Mouse (Mus musculus): ENCODE measurements around the gene Galnt9. TPM values are rescaled to one million over a fixed set of nuclear protein-coding genes. Genes with fewer than 3 reads are reported as not detected.

Galnt9 gene
- polyA plus RNA-seq, 1 experiment from 2014 or later, result 0.05 TPM

- H3K9ac ChIP-seq, result no peak overlapping the region
- no peak overlapping the region for H3K4me2 ChIP-seq
- no peak for ATAC-seq (replicated peaks; ENCODE audit: insufficient number of reproducible peaks, insufficient read depth, low FRiP score, low read depth)
- whole genome bisulfite sequencing, result 79% methylated on average over 6 of the region's 6 CpGs
- H3K27ac ChIP-seq, result no peak overlapping the region
- peaks cover 8% of the 10 kb centered on the region; the same call in 1 of the 2 replicates for H3K27me3 ChIP-seq
- H3K4me1 ChIP-seq (replicated peaks), result 0 out of 2 replicates have a peak, but pooled peaks cover 4% of the 10 kb centered on the region
- no peak overlapping the region for H3K4me3 ChIP-seq
- H3K9me3 ChIP-seq (replicated peaks), result no peaks in the 10 kb centered on the region
- H3K36me3 ChIP-seq, result no peaks in the 10 kb centered on the region
These were observed 33.8 kb upstream of the Galnt9 start for GRCm38 (mm10) chr5:110510357-110510756.

DNA sequence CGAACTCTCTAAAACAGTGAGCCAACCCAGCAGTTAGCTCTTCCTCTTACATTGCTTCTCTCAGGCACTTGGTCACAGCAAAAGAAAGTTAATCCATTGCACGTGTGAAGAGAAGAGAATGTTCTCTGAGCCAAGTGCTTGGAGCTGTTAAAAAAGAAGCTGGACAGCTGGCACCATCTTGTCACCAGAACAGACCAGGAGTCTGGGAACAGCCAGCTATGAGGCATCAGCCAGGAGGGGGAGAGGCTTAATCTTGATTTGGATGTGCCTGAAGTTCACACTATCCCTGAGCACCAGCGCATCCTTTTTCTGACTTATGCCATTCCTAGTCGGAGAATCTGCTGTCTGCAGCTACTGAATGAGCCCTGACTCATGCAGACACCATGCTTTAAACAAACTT, 30.4 kb upstream of the Galnt9 start:
- Histone ChIP-seq H3K4me3 (no peak overlapping the region), H3K4me2 (no peak overlapping the region), H3K4me1 (replicated peaks) (no peaks in the 10 kb centered on the region), H3K36me3 (no peaks in the 10 kb centered on the region), H3K9ac (no peak overlapping the region), H3K27me3 (peaks cover 20% of the 10 kb centered on the region), H3K9me3 (replicated peaks) (no peaks in the 10 kb centered on the region), H3K27ac (no peak overlapping the region)
- WGBS, result 70% methylated on average over 4 of the region's 4 CpGs
- no peak for ATAC-seq (replicated peaks; ENCODE audit: insufficient number of reproducible peaks, insufficient read depth, low FRiP score, low read depth)

DNA sequence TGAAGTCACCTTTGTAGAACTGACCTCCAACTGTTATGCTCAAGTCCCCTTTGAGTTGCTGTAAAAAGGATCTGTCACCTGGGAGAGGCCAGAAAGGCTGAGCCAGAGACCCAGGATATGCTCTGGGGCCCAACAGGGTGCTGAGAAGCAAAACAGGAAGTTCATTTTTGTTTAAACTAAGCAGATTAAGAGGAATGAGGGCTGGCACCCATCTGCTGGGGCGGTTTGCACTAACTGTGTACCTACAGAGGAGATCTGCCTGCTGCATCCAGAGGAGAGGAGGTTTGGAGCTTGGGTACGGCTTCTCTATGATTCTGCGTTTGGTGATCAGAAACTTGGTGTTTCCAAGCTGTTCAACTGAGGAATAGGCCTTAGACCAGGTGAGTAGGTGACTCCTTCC, 29.5 kb upstream of the Galnt9 start:
- Histone ChIP-seq H3K9ac (no peak overlapping the region), H3K4me3 (no peak overlapping the region), H3K36me3 (no peaks in the 10 kb centered on the region), H3K27me3 (peaks cover 24% of the 10 kb centered on the region), H3K9me3 (replicated peaks) (no peaks in the 10 kb centered on the region), H3K4me2 (no peak overlapping the region), H3K4me1 (replicated peaks) (no peaks in the 10 kb centered on the region), H3K27ac (no peak overlapping the region)
- WGBS, result 61% methylated on average over 3 of the region's 3 CpGs
- ATAC-seq (replicated peaks; ENCODE audit: insufficient number of reproducible peaks, insufficient read depth, low FRiP score, low read depth), result no peak

- ATAC-seq (replicated peaks; ENCODE audit: insufficient number of reproducible peaks, insufficient read depth, low FRiP score, low read depth), result no peak; the same call in 1 of the 2 replicates
- H3K27me3 ChIP-seq, result peaks cover 27% of the 10 kb centered on the region
- no peak overlapping the region for H3K4me3 ChIP-seq
- 59% methylated on average over 4 of the region's 4 CpGs for WGBS
- H3K4me1 ChIP-seq (replicated peaks), result no peaks in the 10 kb centered on the region
- H3K27ac ChIP-seq, result no peak overlapping the region
- H3K9ac ChIP-seq, result no peak overlapping the region
- H3K4me2 ChIP-seq, result no peak overlapping the region
- H3K9me3 ChIP-seq (replicated peaks), result no peaks in the 10 kb centered on the region
- H3K36me3 ChIP-seq, result no peaks in the 10 kb centered on the region
These were observed 27.8 kb upstream of the Galnt9 start for GRCm38 (mm10) chr5:110516390-110516789.

DNA sequence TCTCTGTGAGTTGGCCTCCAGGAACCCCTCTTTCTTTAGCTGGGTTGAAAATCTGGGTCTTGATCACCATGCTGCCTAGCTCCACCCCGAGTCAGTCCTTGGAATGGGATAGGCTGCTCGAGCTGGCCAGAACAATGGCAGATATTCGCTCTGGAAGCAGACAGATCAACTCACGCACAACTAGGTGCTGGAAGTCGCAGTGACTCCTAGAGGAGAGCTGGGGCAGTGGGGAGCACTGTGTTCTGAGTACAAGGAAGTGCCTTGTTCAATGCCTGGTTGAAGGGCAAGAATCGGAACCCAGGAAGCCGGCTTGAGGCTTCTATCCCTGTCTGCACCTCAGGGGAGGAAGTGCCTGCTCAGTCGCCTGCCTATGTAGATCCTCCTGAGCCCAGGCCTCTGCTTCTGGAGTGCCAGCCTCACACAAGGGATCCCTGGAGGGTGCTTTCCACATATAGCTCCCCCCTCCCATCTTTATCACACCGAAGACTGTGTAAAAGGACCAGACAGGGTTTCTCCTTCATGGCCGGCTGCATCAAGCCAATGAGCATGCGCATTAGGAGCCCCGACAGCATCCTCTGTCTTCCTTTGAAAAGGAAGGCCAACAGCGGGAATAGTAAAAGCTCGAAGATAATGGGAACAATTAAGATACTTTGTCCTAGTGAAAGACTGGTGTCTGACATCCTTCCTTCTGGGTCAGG, 25.9 kb upstream of the Galnt9 start:
- no peak overlapping the region for H3K4me2 ChIP-seq
- H3K27ac ChIP-seq, result no peak overlapping the region
- WGBS, result 35% methylated on average over 14 of the region's 14 CpGs
- H3K4me3 ChIP-seq, result no peak overlapping the region
- H3K36me3 ChIP-seq, result no peaks in the 10 kb centered on the region
- H3K9ac ChIP-seq, result no peak overlapping the region
- H3K27me3 ChIP-seq, result peaks cover 27% of the 10 kb centered on the region
- no peak for ATAC-seq (replicated peaks; ENCODE audit: insufficient number of reproducible peaks, insufficient read depth, low FRiP score, low read depth)
- H3K4me1 ChIP-seq (replicated peaks), result no peaks in the 10 kb centered on the region
- no peaks in the 10 kb centered on the region for H3K9me3 ChIP-seq (replicated peaks)

GRCm38 (mm10) chr5:110520974-110521373, 23.2 kb upstream of the Galnt9 start:
- no peak overlapping the region for H3K27ac ChIP-seq
- H3K9ac ChIP-seq, result no peak overlapping the region
- ATAC-seq (replicated peaks; ENCODE audit: insufficient number of reproducible peaks, insufficient read depth, low FRiP score, low read depth), result no peak
- H3K4me2 ChIP-seq, result no peak overlapping the region
- no peak overlapping the region for H3K4me3 ChIP-seq
- H3K9me3 ChIP-seq (replicated peaks), result no peaks in the 10 kb centered on the region
- H3K27me3 ChIP-seq, result peaks cover 21% of the 10 kb centered on the region
- H3K4me1 ChIP-seq (replicated peaks), result no peaks in the 10 kb centered on the region
- 70% methylated on average over 4 of the region's 4 CpGs for WGBS
- no peaks in the 10 kb centered on the region for H3K36me3 ChIP-seq

- no peak for ATAC-seq (replicated peaks; ENCODE audit: insufficient number of reproducible peaks, insufficient read depth, low FRiP score, low read depth)
- H3K4me2 ChIP-seq, result no peak overlapping the region
- no peak overlapping the region for H3K9ac ChIP-seq
- H3K36me3 ChIP-seq, result no peaks in the 10 kb centered on the region
- H3K4me1 ChIP-seq (replicated peaks), result no peaks in the 10 kb centered on the region
- peaks cover 21% of the 10 kb centered on the region for H3K27me3 ChIP-seq
- no peaks in the 10 kb centered on the region for H3K9me3 ChIP-seq (replicated peaks)
- 60% methylated on average over 7 of the region's 7 CpGs for WGBS
- H3K27ac ChIP-seq, result no peak overlapping the region
- no peak overlapping the region for H3K4me3 ChIP-seq
These were observed 22.3 kb upstream of the Galnt9 start for GRCm38 (mm10) chr5:110521822-110522221.

DNA sequence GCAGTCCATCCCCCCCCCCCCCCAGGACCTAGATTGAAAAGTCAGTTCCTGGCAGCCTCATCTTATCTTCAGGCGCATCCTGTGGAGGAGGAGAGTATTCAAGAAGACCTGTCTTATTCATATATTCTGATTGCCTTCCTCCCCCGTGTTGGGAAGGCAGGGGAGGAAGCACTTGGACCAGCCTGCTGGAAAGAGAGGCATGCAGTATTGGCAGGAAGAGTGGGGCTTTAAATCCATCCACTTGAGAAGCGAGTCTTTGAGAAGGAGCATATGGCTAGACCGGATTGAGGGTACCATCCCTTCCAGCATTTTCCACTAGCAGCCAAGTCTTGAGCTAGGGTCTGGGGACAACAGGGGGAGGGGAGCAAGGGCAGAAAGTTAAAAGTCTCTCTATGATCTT, 20.9 kb upstream of the Galnt9 start:
- Histone ChIP-seq H3K9ac (no peak overlapping the region), H3K4me3 (no peak overlapping the region), H3K27ac (no peak overlapping the region), H3K4me1 (replicated peaks) (no peaks in the 10 kb centered on the region), H3K4me2 (no peak overlapping the region), H3K36me3 (no peaks in the 10 kb centered on the region), H3K9me3 (replicated peaks) (no peaks in the 10 kb centered on the region), H3K27me3 (peaks cover 14% of the 10 kb centered on the region; the same call in 1 of the 2 replicates)
- 50% methylated on average over 4 of the region's 4 CpGs for WGBS
- no peak for ATAC-seq (replicated peaks; ENCODE audit: insufficient number of reproducible peaks, insufficient read depth, low FRiP score, low read depth)

- no peaks in the 10 kb centered on the region for H3K4me1 ChIP-seq (replicated peaks)
- no peak overlapping the region for H3K27ac ChIP-seq
- WGBS, result 54% methylated on average over 6 of the region's 6 CpGs
- no peak overlapping the region for H3K4me2 ChIP-seq
- H3K4me3 ChIP-seq, result no peak overlapping the region
- no peaks in the 10 kb centered on the region for H3K36me3 ChIP-seq
- 0 out of 2 replicates have a peak, but pooled peaks cover 6% of the 10 kb centered on the region for H3K27me3 ChIP-seq
- no peak overlapping the region for H3K9ac ChIP-seq
- no peaks in the 10 kb centered on the region for H3K9me3 ChIP-seq (replicated peaks)
- no peak for ATAC-seq (replicated peaks; ENCODE audit: insufficient number of reproducible peaks, insufficient read depth, low FRiP score, low read depth)
These were observed 18.5 kb upstream of the Galnt9 start for GRCm38 (mm10) chr5:110525701-110526100.

DNA sequence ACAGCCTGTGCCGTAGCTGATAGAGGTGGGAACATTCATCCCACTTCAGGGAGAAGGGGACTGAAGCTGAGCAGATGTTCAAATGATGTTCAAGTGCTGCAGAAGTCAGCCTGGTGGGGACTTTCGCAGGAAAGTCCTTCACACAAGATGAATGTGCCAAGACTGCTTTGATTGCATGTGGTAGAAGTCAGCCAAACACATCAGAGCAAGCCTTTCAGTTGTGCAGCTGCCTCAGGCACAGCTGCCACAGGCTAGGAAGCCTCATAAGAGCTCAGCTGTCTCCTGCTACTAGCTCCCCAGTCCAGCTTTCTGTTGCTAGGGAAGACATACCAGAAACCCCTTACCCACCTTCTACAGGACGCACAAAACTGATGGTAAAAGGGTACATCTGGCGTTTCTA, 17.6 kb upstream of the Galnt9 start:
- no peak for ATAC-seq (replicated peaks; ENCODE audit: insufficient number of reproducible peaks, insufficient read depth, low FRiP score, low read depth)
- no peaks in the 10 kb centered on the region for H3K9me3 ChIP-seq (replicated peaks)
- no peaks in the 10 kb centered on the region for H3K4me1 ChIP-seq (replicated peaks)
- H3K4me2 ChIP-seq, result no peak overlapping the region
- H3K9ac ChIP-seq, result no peak overlapping the region
- 77% methylated on average over 4 of the region's 4 CpGs for WGBS
- no peak overlapping the region for H3K4me3 ChIP-seq
- no peak overlapping the region for H3K27ac ChIP-seq
- H3K27me3 ChIP-seq, result 0 out of 2 replicates have a peak, but pooled peaks cover 2% of the 10 kb centered on the region
- no peaks in the 10 kb centered on the region for H3K36me3 ChIP-seq

- no peaks in the 10 kb centered on the region for H3K9me3 ChIP-seq (replicated peaks)
- H3K9ac ChIP-seq, result no peak overlapping the region
- ATAC-seq (replicated peaks; ENCODE audit: insufficient number of reproducible peaks, insufficient read depth, low FRiP score, low read depth), result no peak
- H3K4me3 ChIP-seq, result no peak overlapping the region
- no peak overlapping the region for H3K27ac ChIP-seq
- no peaks in the 10 kb centered on the region for H3K27me3 ChIP-seq
- no peaks in the 10 kb centered on the region for H3K36me3 ChIP-seq
- no peak overlapping the region for H3K4me2 ChIP-seq
- H3K4me1 ChIP-seq (replicated peaks), result no peaks in the 10 kb centered on the region
- WGBS, result 63% methylated on average over 4 of the region's 4 CpGs
These were observed 13.1 kb upstream of the Galnt9 start for GRCm38 (mm10) chr5:110531091-110531490.

DNA sequence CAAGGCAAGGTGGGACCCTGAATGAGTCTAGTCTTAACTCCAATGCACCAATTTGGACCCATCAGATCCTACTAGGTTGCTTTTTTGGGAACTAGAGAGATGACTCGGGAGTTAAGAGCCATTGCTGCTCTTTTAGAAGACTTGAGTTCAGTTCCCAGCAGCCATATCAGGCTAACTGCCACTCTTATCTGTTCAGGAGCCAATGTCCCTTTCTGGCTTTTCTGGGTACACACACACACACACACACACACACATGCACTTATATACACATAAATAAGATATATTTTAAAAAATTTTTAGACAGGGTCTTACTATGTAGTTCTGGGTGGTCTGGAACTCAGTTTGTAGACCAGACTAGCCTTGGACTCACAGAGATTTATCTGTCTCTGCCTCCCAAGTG, 9.8 kb upstream of the Galnt9 start:
- no peaks in the 10 kb centered on the region for H3K36me3 ChIP-seq
- no peak for ATAC-seq (replicated peaks; ENCODE audit: insufficient number of reproducible peaks, insufficient read depth, low FRiP score, low read depth)
- H3K9me3 ChIP-seq (replicated peaks), result no peaks in the 10 kb centered on the region
- no peaks in the 10 kb centered on the region for H3K4me1 ChIP-seq (replicated peaks)
- H3K27me3 ChIP-seq, result peaks cover 3% of the 10 kb centered on the region; the same call in 1 of the 2 replicates
- H3K9ac ChIP-seq, result no peak overlapping the region
- H3K4me3 ChIP-seq, result no peak overlapping the region
- no peak overlapping the region for H3K27ac ChIP-seq
- H3K4me2 ChIP-seq, result no peak overlapping the region
- WGBS, result 57% methylated on average over 1 of the region's 1 CpGs

All from heart, embryonic 15.5 days (tissue).